Mouse (Mus musculus): ENCODE data around the gene Armc9. TPM values are rescaled to one million over a fixed set of nuclear protein-coding genes. Genes with fewer than 3 reads are reported as not detected.

Armc9 gene
- polyA plus RNA-seq, 1 experiment from 2014 or later: 5.0 TPM

DNA sequence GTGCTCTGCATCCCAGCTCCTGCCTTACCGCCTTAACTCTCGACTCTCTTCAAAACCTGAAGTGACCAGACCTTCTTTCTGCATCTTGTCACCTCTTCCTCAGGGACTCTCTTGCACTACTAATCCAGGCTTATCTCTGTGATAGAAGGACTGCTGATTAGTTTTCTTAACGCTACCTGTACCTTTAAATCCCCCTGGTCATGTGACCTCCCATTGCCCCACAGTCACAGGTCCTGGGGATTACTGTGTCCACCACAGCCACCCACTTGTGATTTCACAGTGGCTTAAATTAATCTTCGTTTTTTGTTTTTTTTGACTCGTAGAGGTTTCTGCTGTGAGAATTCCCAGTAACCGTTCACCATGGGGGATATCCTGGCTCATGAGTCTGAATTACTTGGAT is 2.0 kb downstream of the Armc9 start:
- Histone ChIP-seq H3K9me3 (ENCODE audit: low read length) (no peaks in the 10 kb centered on the region), H3K4me2 (ENCODE audit: low read depth, low read length) (0 out of 2 replicates have a peak overlapping the region, but pooled peaks have one; percentile 98), H3K27ac (ENCODE audit: low read depth) (no peak overlapping the region), H3K4me3 (ENCODE audit: low read depth, low read length) (no peak overlapping the region), H3K27me3 (ENCODE audit: insufficient read depth, low read length) (no peaks in the 10 kb centered on the region), H3K4me1 (ENCODE audit: insufficient read depth) (peaks cover 15% of the 10 kb centered on the region), H3K36me3 (replicated peaks; ENCODE audit: insufficient read depth, low read length) (no peaks in the 10 kb centered on the region), H3K9ac (replicated peaks) (no peak overlapping the region)
- no peak for DNase-seq
- 84% methylated on average over 6 of the region's 6 CpGs for WGBS (ENCODE audit: insufficient replicate concordance)
- ATAC-seq: no peak
- no peak for TF ChIP-seq CTCF (IDR thresholded peaks at IDR 0.05; ENCODE audit: low read depth)
- no peak for TF ChIP-seq EP300 (IDR thresholded peaks at IDR 0.05; ENCODE audit: low read depth)

GRCm38 (mm10) chr1:86160059-86160458 is 5.5 kb downstream of the Armc9 start:
- Histone ChIP-seq H3K36me3 (replicated peaks; ENCODE audit: insufficient read depth, low read length) (peaks cover 12% of the 10 kb centered on the region), H3K4me2 (ENCODE audit: low read depth, low read length) (peak overlapping the region; percentile 54), H3K9ac (replicated peaks) (no peak overlapping the region), H3K27me3 (ENCODE audit: insufficient read depth, low read length) (no peaks in the 10 kb centered on the region), H3K9me3 (ENCODE audit: low read length) (no peaks in the 10 kb centered on the region), H3K27ac (ENCODE audit: low read depth) (peak overlapping the region; percentile 76), H3K4me3 (ENCODE audit: low read depth, low read length) (no peak overlapping the region), H3K4me1 (ENCODE audit: insufficient read depth) (peaks cover 12% of the 10 kb centered on the region; the same call in 1 of the 2 replicates)
- ATAC-seq (peak; percentile 53), DNase-seq (no peak)
- 66% methylated on average over 6 of the region's 6 CpGs for WGBS (ENCODE audit: insufficient replicate concordance)
- TF ChIP-seq CTCF (IDR thresholded peaks at IDR 0.05; ENCODE audit: low read depth): no peak
- peak; percentile 81 for TF ChIP-seq EP300 (IDR thresholded peaks at IDR 0.05; ENCODE audit: low read depth)

- no peaks in the 10 kb centered on the region for H3K9me3 ChIP-seq (ENCODE audit: low read length)
- no peak overlapping the region for H3K4me3 ChIP-seq (ENCODE audit: low read depth, low read length)
- H3K36me3 ChIP-seq (replicated peaks; ENCODE audit: insufficient read depth, low read length): peaks cover 12% of the 10 kb centered on the region
- WGBS (ENCODE audit: insufficient replicate concordance): 77% methylated on average over 5 of the region's 5 CpGs
- H3K27me3 ChIP-seq (ENCODE audit: insufficient read depth, low read length): no peaks in the 10 kb centered on the region
- H3K4me1 ChIP-seq (ENCODE audit: insufficient read depth): peaks cover 10% of the 10 kb centered on the region; the same call in 1 of the 2 replicates
- TF ChIP-seq EP300 (IDR thresholded peaks at IDR 0.05; ENCODE audit: low read depth) (0 out of 2 replicates have a peak, but pooled peaks have one; percentile 46), CTCF (IDR thresholded peaks at IDR 0.05; ENCODE audit: low read depth) (no peak)
- H3K9ac ChIP-seq (replicated peaks): no peak overlapping the region
- peak; percentile 89 for ATAC-seq
- H3K4me2 ChIP-seq (ENCODE audit: low read depth, low read length): peak overlapping the region; percentile 54
- DNase-seq: peak; percentile 36
- peak overlapping the region; percentile 76 for H3K27ac ChIP-seq (ENCODE audit: low read depth)
These were observed 5.9 kb downstream of the Armc9 start for GRCm38 (mm10) chr1:86160479-86160878.

DNA sequence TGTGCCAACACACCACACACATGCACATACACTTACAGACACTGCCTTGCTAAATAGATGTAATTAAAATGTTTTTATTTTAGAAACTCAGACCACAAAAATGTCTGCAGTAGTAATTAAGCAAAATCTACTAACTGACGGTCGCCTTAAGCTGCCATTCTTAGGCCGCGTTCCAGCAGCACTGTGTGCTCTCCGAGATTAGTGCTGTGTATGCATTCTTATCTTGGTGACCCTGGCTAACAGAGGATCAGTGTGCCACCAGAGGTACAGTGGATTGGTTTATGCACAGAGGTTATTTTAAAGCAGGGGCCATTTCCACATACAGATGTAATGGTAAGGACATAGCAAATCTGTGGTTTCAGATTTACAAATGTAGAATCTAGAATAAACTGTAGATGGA is 6.5 kb downstream of the Armc9 start:
- Histone ChIP-seq H3K4me2 (ENCODE audit: low read depth, low read length) (peak overlapping the region; percentile 54), H3K4me1 (ENCODE audit: insufficient read depth) (peaks cover 10% of the 10 kb centered on the region; the same call in 1 of the 2 replicates), H3K27me3 (ENCODE audit: insufficient read depth, low read length) (no peaks in the 10 kb centered on the region), H3K27ac (ENCODE audit: low read depth) (peak overlapping the region; percentile 76), H3K9me3 (ENCODE audit: low read length) (no peaks in the 10 kb centered on the region), H3K4me3 (ENCODE audit: low read depth, low read length) (no peak overlapping the region), H3K9ac (replicated peaks) (no peak overlapping the region), H3K36me3 (replicated peaks; ENCODE audit: insufficient read depth, low read length) (peaks cover 12% of the 10 kb centered on the region)
- WGBS (ENCODE audit: insufficient replicate concordance): 57% methylated on average over 5 of the region's 5 CpGs
- ATAC-seq (peak; percentile 89), DNase-seq (peak; percentile 50)
- TF ChIP-seq EP300 (IDR thresholded peaks at IDR 0.05; ENCODE audit: low read depth): peak; percentile 95
- TF ChIP-seq CTCF (IDR thresholded peaks at IDR 0.05; ENCODE audit: low read depth): no peak

GRCm38 (mm10) chr1:86174602-86175001 is 20.0 kb downstream of the Armc9 start:
- Histone ChIP-seq H3K27me3 (ENCODE audit: insufficient read depth, low read length) (no peaks in the 10 kb centered on the region), H3K9me3 (ENCODE audit: low read length) (no peaks in the 10 kb centered on the region), H3K4me1 (ENCODE audit: insufficient read depth) (peaks cover 4% of the 10 kb centered on the region), H3K9ac (replicated peaks) (no peak overlapping the region), H3K4me3 (ENCODE audit: low read depth, low read length) (no peak overlapping the region), H3K36me3 (replicated peaks; ENCODE audit: insufficient read depth, low read length) (0 out of 2 replicates have a peak, but pooled peaks cover 4% of the 10 kb centered on the region), H3K27ac (ENCODE audit: low read depth) (no peak overlapping the region), H3K4me2 (ENCODE audit: low read depth, low read length) (no peak overlapping the region)
- WGBS (ENCODE audit: insufficient replicate concordance): 83% methylated on average over 5 of the region's 5 CpGs
- DNase-seq: no peak
- TF ChIP-seq CTCF (IDR thresholded peaks at IDR 0.05; ENCODE audit: low read depth) (peak; percentile 56), EP300 (IDR thresholded peaks at IDR 0.05; ENCODE audit: low read depth) (no peak)
- no peak for ATAC-seq

DNA sequence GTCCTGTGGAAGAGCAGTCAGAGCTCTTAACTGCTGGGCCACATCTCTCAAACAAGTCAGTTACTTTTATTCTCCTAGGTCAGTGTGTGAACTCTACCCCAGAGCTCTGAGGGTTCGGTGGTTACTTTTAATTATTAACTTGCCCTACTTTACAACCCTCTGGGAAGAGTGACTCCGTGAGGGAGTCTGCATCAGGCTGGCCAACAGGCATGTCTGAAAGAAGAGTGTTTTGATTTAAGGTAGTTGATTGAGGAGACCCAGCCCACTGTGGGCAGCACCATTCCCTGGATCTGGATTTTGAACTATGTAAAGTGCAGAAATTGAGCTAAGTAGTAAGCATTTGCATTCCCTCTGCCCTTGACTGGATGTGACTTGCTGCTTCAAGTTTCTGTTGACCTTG is 21.5 kb downstream of the Armc9 start:
- TF ChIP-seq CTCF (IDR thresholded peaks at IDR 0.05; ENCODE audit: low read depth) (no peak), EP300 (IDR thresholded peaks at IDR 0.05; ENCODE audit: low read depth) (no peak)
- Histone ChIP-seq H3K4me1 (ENCODE audit: insufficient read depth) (peaks cover 4% of the 10 kb centered on the region), H3K27me3 (ENCODE audit: insufficient read depth, low read length) (no peaks in the 10 kb centered on the region), H3K9me3 (ENCODE audit: low read length) (no peaks in the 10 kb centered on the region), H3K4me2 (ENCODE audit: low read depth, low read length) (peak overlapping the region; percentile 13; the same call in 1 of the 2 replicates), H3K9ac (replicated peaks) (no peak overlapping the region), H3K36me3 (replicated peaks; ENCODE audit: insufficient read depth, low read length) (0 out of 2 replicates have a peak, but pooled peaks cover 4% of the 10 kb centered on the region), H3K27ac (ENCODE audit: low read depth) (peak overlapping the region; percentile 84), H3K4me3 (ENCODE audit: low read depth, low read length) (no peak overlapping the region)
- ATAC-seq (peak; percentile 88), DNase-seq (no peak)
- WGBS (ENCODE audit: insufficient replicate concordance): 61% methylated on average over 2 of the region's 2 CpGs
